Mouse (Mus musculus): ENCODE results near the gene Rapsn. TPM values are rescaled to one million over a fixed set of nuclear protein-coding genes. Genes with fewer than 3 reads are reported as not detected.

Gene Rapsn
- polyA plus RNA-seq, 1 experiment from 2014 or later, result 0.60 TPM

DNA sequence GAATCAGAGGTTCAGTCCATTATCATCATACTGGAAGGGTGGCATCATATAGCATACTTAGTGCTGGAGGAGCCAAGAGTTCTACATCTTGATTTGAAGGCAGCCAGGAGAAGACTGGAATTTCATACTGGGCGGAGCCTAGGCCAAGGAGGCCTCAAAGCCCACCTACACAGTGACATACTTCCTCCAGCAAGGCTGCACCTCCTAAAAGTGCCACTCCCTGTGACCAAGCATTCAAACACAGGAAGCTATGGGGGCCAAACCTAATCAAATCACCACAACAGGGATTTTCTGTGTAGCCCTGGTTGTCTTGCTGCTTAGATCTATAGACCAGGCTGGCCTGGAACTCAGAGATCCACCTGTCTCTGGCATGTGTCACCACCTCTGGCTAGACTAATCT, 11.5 kb upstream of the Rapsn start:
- Histone ChIP-seq H3K27ac (ENCODE audit: low read depth, low read length) (no peak overlapping the region), H3K4me3 (ENCODE audit: low read depth, low read length) (no peak overlapping the region)
- DNase-seq (ENCODE audit: low spot score), result no peak

DNA sequence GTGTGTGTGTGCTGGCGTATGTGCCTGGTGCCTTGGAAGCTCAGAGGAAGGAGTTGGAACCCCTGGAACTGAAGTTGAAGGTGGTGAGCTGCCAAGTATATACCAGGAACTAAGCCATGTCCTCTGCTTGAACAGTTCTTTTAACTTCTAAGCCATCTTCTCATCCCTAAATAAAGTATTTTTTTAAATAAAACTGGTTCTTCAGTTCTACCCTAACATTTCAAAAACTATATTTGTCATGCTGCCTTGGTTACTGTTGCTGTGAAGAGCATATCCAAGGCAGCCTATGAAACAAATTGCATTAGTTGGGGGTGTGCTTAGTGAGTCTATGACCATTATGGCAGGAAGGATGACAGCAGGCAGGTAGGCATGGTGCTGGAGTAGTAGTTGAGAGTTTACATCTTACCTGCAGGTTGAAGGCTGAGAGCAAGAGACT, 10.3 kb upstream of the Rapsn start:
- no peak overlapping the region for H3K27ac ChIP-seq (ENCODE audit: low read depth, low read length)
- H3K4me1 ChIP-seq (replicated peaks; ENCODE audit: control insufficient read depth, insufficient read depth, low read length), result no peaks in the 10 kb centered on the region
- 90% methylated on average over 1 of the region's 1 CpGs for WGBS

More for the DNA sequence above, 11.5 kb upstream of the Rapsn start:
- Histone ChIP-seq H3K4me1 (replicated peaks; ENCODE audit: control insufficient read depth, insufficient read depth, low read length) (no peaks in the 10 kb centered on the region), H3K36me3 (ENCODE audit: control insufficient read depth, insufficient read depth, low read length) (0 out of 2 replicates have a peak, but pooled peaks cover 2% of the 10 kb centered on the region), H3K9me3 (ENCODE audit: control insufficient read depth, low read length) (no peaks in the 10 kb centered on the region), H3K9ac (ENCODE audit: low read depth, low read length) (no peak overlapping the region), H3K4me2 (replicated peaks; ENCODE audit: low read depth, low read length) (no peak overlapping the region), H3K27me3 (ENCODE audit: control insufficient read depth, insufficient read depth, low read length) (no peaks in the 10 kb centered on the region)
- ATAC-seq (ENCODE audit: low FRiP score), result no peak
- WGBS, result 90% methylated on average over 1 of the region's 1 CpGs

GRCm38 (mm10) chr2:91026491-91026890, 8.9 kb upstream of the Rapsn start:
- WGBS, result 79% methylated on average over 1 of the region's 1 CpGs

More for the DNA sequence above, 10.3 kb upstream of the Rapsn start:
- Histone ChIP-seq H3K9ac (ENCODE audit: low read depth, low read length) (no peak overlapping the region), H3K36me3 (ENCODE audit: control insufficient read depth, insufficient read depth, low read length) (0 out of 2 replicates have a peak, but pooled peaks cover 2% of the 10 kb centered on the region), H3K9me3 (ENCODE audit: control insufficient read depth, low read length) (no peaks in the 10 kb centered on the region), H3K27me3 (ENCODE audit: control insufficient read depth, insufficient read depth, low read length) (no peaks in the 10 kb centered on the region), H3K4me2 (replicated peaks; ENCODE audit: low read depth, low read length) (no peak overlapping the region), H3K4me3 (ENCODE audit: low read depth, low read length) (no peak overlapping the region)
- DNase-seq (ENCODE audit: low spot score) (no peak), ATAC-seq (ENCODE audit: low FRiP score) (no peak)

GRCm38 (mm10) chr2:91027391-91028214, 7.8 kb upstream of the Rapsn start:
- Histone ChIP-seq H3K4me2 (replicated peaks; ENCODE audit: low read depth, low read length) (no peak overlapping the region), H3K9me3 (ENCODE audit: control insufficient read depth, low read length) (no peaks in the 10 kb centered on the region), H3K4me3 (ENCODE audit: low read depth, low read length) (no peak overlapping the region), H3K27ac (ENCODE audit: low read depth, low read length) (no peak overlapping the region), H3K4me1 (replicated peaks; ENCODE audit: control insufficient read depth, insufficient read depth, low read length) (no peaks in the 10 kb centered on the region), H3K36me3 (ENCODE audit: control insufficient read depth, insufficient read depth, low read length) (no peaks in the 10 kb centered on the region), H3K9ac (ENCODE audit: low read depth, low read length) (no peak overlapping the region), H3K27me3 (ENCODE audit: control insufficient read depth, insufficient read depth, low read length) (no peaks in the 10 kb centered on the region)
- no peak for ATAC-seq (ENCODE audit: low FRiP score)
- 80% methylated on average over 9 of the region's 9 CpGs for WGBS
- DNase-seq (ENCODE audit: low spot score), result no peak

More at GRCm38 (mm10) chr2:91026491-91026890, 8.9 kb upstream of the Rapsn start:
- DNase-seq (ENCODE audit: low spot score) (no peak), ATAC-seq (ENCODE audit: low FRiP score) (no peak)
- Histone ChIP-seq H3K4me2 (replicated peaks; ENCODE audit: low read depth, low read length) (no peak overlapping the region), H3K4me3 (ENCODE audit: low read depth, low read length) (no peak overlapping the region), H3K27ac (ENCODE audit: low read depth, low read length) (no peak overlapping the region), H3K4me1 (replicated peaks; ENCODE audit: control insufficient read depth, insufficient read depth, low read length) (no peaks in the 10 kb centered on the region), H3K9ac (ENCODE audit: low read depth, low read length) (no peak overlapping the region), H3K9me3 (ENCODE audit: control insufficient read depth, low read length) (no peaks in the 10 kb centered on the region), H3K36me3 (ENCODE audit: control insufficient read depth, insufficient read depth, low read length) (no peaks in the 10 kb centered on the region), H3K27me3 (ENCODE audit: control insufficient read depth, insufficient read depth, low read length) (no peaks in the 10 kb centered on the region)

DNA sequence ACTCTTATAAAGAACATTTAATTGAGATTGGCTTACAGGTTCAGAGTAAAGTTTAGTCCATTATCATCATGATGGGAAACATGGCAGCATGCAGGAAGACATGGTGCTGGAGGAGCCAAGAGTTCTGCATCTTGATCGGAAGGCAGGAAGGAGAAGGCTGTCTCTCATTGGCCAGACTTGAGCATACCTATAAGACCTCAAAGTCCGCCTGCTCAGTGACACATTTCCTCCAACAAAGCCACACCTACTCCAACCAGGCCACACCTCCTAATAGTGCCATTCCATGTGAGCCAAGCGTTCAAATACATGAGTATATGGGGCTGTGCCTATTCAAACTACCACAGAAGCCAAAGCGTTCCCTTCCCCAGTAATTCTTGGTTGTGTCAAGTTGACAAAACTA, 4.2 kb upstream of the Rapsn start:
- H3K9me3 ChIP-seq (ENCODE audit: control insufficient read depth, low read length), result no peaks in the 10 kb centered on the region
- no peak for DNase-seq (ENCODE audit: low spot score)

GRCm38 (mm10) chr2:91033000-91033399, 2.4 kb upstream of the Rapsn start:
- 15% methylated on average over 3 of the region's 3 CpGs for WGBS
- no peak overlapping the region for H3K9ac ChIP-seq (ENCODE audit: low read depth, low read length)
- ATAC-seq (ENCODE audit: low FRiP score) (no peak), DNase-seq (ENCODE audit: low spot score) (no peak)
- H3K9me3 ChIP-seq (ENCODE audit: control insufficient read depth, low read length), result no peaks in the 10 kb centered on the region
- no peaks in the 10 kb centered on the region for H3K36me3 ChIP-seq (ENCODE audit: control insufficient read depth, insufficient read depth, low read length)
- H3K4me2 ChIP-seq (replicated peaks; ENCODE audit: low read depth, low read length), result no peak overlapping the region
- H3K4me3 ChIP-seq (ENCODE audit: low read depth, low read length), result no peak overlapping the region
- H3K27ac ChIP-seq (ENCODE audit: low read depth, low read length), result no peak overlapping the region
- no peaks in the 10 kb centered on the region for H3K4me1 ChIP-seq (replicated peaks; ENCODE audit: control insufficient read depth, insufficient read depth, low read length)
- no peaks in the 10 kb centered on the region for H3K27me3 ChIP-seq (ENCODE audit: control insufficient read depth, insufficient read depth, low read length)

More for the DNA sequence above, 4.2 kb upstream of the Rapsn start:
- H3K4me3 ChIP-seq (ENCODE audit: low read depth, low read length), result no peak overlapping the region
- H3K27me3 ChIP-seq (ENCODE audit: control insufficient read depth, insufficient read depth, low read length), result no peaks in the 10 kb centered on the region
- no peak overlapping the region for H3K27ac ChIP-seq (ENCODE audit: low read depth, low read length)
- no peak overlapping the region for H3K9ac ChIP-seq (ENCODE audit: low read depth, low read length)
- ATAC-seq (ENCODE audit: low FRiP score), result no peak
- no peaks in the 10 kb centered on the region for H3K4me1 ChIP-seq (replicated peaks; ENCODE audit: control insufficient read depth, insufficient read depth, low read length)
- H3K4me2 ChIP-seq (replicated peaks; ENCODE audit: low read depth, low read length), result no peak overlapping the region
- H3K36me3 ChIP-seq (ENCODE audit: control insufficient read depth, insufficient read depth, low read length), result no peaks in the 10 kb centered on the region
- 84% methylated on average over 4 of the region's 4 CpGs for WGBS

GRCm38 (mm10) chr2:91041786-91042185, 6.4 kb downstream of the Rapsn start:
- Histone ChIP-seq H3K27ac (ENCODE audit: low read depth, low read length) (no peak overlapping the region), H3K27me3 (ENCODE audit: control insufficient read depth, insufficient read depth, low read length) (no peaks in the 10 kb centered on the region), H3K9ac (ENCODE audit: low read depth, low read length) (no peak overlapping the region), H3K9me3 (ENCODE audit: control insufficient read depth, low read length) (no peaks in the 10 kb centered on the region), H3K36me3 (ENCODE audit: control insufficient read depth, insufficient read depth, low read length) (no peaks in the 10 kb centered on the region), H3K4me2 (replicated peaks; ENCODE audit: low read depth, low read length) (no peak overlapping the region), H3K4me1 (replicated peaks; ENCODE audit: control insufficient read depth, insufficient read depth, low read length) (no peaks in the 10 kb centered on the region), H3K4me3 (ENCODE audit: low read depth, low read length) (no peak overlapping the region)
- ATAC-seq (ENCODE audit: low FRiP score) (no peak), DNase-seq (ENCODE audit: low spot score) (no peak)
- 69% methylated on average over 8 of the region's 8 CpGs for WGBS

GRCm38 (mm10) chr2:91042651-91043398, 7.4 kb downstream of the Rapsn start:
- Histone ChIP-seq H3K36me3 (ENCODE audit: control insufficient read depth, insufficient read depth, low read length) (no peaks in the 10 kb centered on the region), H3K4me2 (replicated peaks; ENCODE audit: low read depth, low read length) (no peak overlapping the region), H3K4me1 (replicated peaks; ENCODE audit: control insufficient read depth, insufficient read depth, low read length) (no peaks in the 10 kb centered on the region), H3K4me3 (ENCODE audit: low read depth, low read length) (no peak overlapping the region), H3K9ac (ENCODE audit: low read depth, low read length) (no peak overlapping the region), H3K27ac (ENCODE audit: low read depth, low read length) (no peak overlapping the region), H3K9me3 (ENCODE audit: control insufficient read depth, low read length) (no peaks in the 10 kb centered on the region), H3K27me3 (ENCODE audit: control insufficient read depth, insufficient read depth, low read length) (no peaks in the 10 kb centered on the region)
- DNase-seq (ENCODE audit: low spot score) (no peak), ATAC-seq (ENCODE audit: low FRiP score) (peak; percentile 51; the same call in 1 of the 2 replicates)
- 72% methylated on average over 19 of the region's 21 CpGs for WGBS

All from hindbrain, embryonic 11.5 days (tissue).